Mouse (Mus musculus) ovary, postnatal 36 days (tissue): Measurements from ENCODE around the gene Clec4a4.
"Not testable (repeated sequence)": the region's sequence is repeated elsewhere in the genome, so short reads cannot be mapped to it uniquely, and the experiment has no call there.

Experiments
- DNase-seq: peaks from one replicate; pipeline ENCODE4 v3.0.0; 2022; ENCODE audit warnings: low spot score, mixed read lengths

Gene Clec4a4

GRCm38 (mm10) chr6:122989876-122990437, at the start of gene Clec4a4:
Clec4a4 (plus strand) TSS chr6:122990367.
- no peak for DNase-seq

GRCm38 (mm10) chr6:122946760-122947159, 43.4 kb upstream of the Clec4a4 start:
- DNase-seq, result no peak

- no peak for DNase-seq
Observed at GRCm38 (mm10) chr6:122952401-122952800, 37.8 kb upstream of the Clec4a4 start, which contains the start of gene Clec4a3. Clec4a3 (plus strand) TSS chr6:122952515.

- DNase-seq, result no peak
Observed at GRCm38 (mm10) chr6:122964562-122964961, 25.6 kb upstream of the Clec4a4 start.

- DNase-seq, result no peak
Observed at GRCm38 (mm10) chr6:122969048-122969447, 21.1 kb upstream of the Clec4a4 start.

GRCm38 (mm10) chr6:123004696-123005095, 14.5 kb downstream of the Clec4a4 start:
- DNase-seq, result not testable (repeated sequence)

- peak; percentile 19 for DNase-seq
Observed at GRCm38 (mm10) chr6:123005591-123005990, 15.4 kb downstream of the Clec4a4 start.

GRCm38 (mm10) chr6:123049742-123050372, 59.7 kb downstream of the Clec4a4 start, which contains the start of gene Clec4b1:
Clec4b1 (plus strand) TSS chr6:123049962.
- DNase-seq, result no peak
